Mouse (Mus musculus): ENCODE results near the gene Thap11. TPM values are rescaled to one million over a fixed set of nuclear protein-coding genes. Genes with fewer than 3 reads are reported as not detected.

The Thap11 gene
- polyA plus RNA-seq, 1 experiment from 2014 or later: 51.5 TPM

DNA sequence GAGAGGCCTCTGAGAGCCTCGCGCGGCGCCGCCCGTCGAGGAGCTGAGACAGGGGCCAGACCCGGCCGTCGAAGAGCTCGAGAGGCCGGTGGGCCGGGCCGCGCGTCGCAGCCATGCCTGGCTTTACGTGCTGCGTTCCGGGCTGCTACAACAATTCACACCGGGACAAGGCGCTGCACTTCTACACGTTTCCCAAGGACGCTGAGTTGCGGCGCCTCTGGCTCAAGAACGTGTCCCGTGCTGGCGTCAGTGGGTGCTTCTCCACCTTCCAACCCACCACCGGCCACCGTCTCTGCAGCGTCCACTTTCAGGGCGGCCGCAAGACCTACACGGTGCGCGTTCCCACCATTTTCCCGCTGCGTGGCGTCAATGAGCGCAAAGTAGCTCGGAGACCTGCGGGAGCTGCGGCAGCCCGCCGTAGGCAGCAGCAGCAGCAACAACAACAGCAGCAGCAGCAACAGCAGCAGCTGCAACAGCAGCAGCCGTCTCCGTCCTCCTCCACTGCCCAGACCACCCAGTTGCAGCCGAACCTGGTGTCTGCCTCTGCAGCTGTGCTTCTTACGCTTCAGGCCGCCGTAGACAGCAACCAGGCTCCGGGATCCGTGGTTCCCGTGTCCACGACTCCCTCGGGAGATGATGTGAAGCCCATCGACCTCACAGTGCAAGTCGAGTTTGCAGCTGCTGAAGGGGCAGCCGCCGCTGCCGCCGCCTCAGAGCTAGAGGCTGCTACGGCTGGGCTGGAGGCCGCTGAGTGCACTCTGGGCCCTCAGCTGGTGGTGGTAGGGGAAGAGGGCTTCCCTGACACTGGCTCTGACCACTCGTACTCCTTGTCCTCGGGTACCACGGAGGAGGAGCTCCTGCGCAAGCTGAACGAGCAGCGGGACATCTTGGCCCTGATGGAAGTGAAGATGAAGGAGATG, 576 bp downstream of the Thap11 start:
- H3K36me3 ChIP-seq (ENCODE audit: control insufficient read depth, insufficient read depth, low read length): 0 out of 2 replicates have a peak, but pooled peaks cover 3% of the 10 kb centered on the region

GRCm38 (mm10) chr8:105856168-105856835, 1.4 kb downstream of the Thap11 start:
- H3K36me3 ChIP-seq (ENCODE audit: control insufficient read depth, insufficient read depth, low read length): 0 out of 2 replicates have a peak, but pooled peaks cover 3% of the 10 kb centered on the region
- no peaks in the 10 kb centered on the region for H3K27me3 ChIP-seq (ENCODE audit: control insufficient read depth, insufficient read depth, low read length)
- H3K4me1 ChIP-seq (ENCODE audit: control insufficient read depth, insufficient read depth, low read length): peaks cover 33% of the 10 kb centered on the region

More for the DNA sequence above, 576 bp downstream of the Thap11 start:
- peak overlapping the region; percentile 76 for H3K9ac ChIP-seq (replicated peaks; ENCODE audit: low read length)
- DNase-seq: peak; percentile 61
- H3K4me3 ChIP-seq (replicated peaks; ENCODE audit: low read depth, low read length): peak overlapping the region; percentile 79
- H3K4me2 ChIP-seq (ENCODE audit: low read length): peak overlapping the region; percentile 99
- under 1% methylated on average over 71 of the region's 71 CpGs for whole genome bisulfite sequencing
- peak; percentile 10 for ATAC-seq (ENCODE audit: low FRiP score, low TSS enrichment)
- H3K27me3 ChIP-seq (ENCODE audit: control insufficient read depth, insufficient read depth, low read length): no peaks in the 10 kb centered on the region
- H3K9me3 ChIP-seq (ENCODE audit: control insufficient read depth, low read length): no peaks in the 10 kb centered on the region
- H3K4me1 ChIP-seq (ENCODE audit: control insufficient read depth, insufficient read depth, low read length): peaks cover 35% of the 10 kb centered on the region
- peak overlapping the region; percentile 79 for H3K27ac ChIP-seq (replicated peaks; ENCODE audit: low read depth, low read length)

GRCm38 (mm10) chr8:105858495-105858894, 3.6 kb downstream of the Thap11 start:
- Histone ChIP-seq H3K4me1 (ENCODE audit: control insufficient read depth, insufficient read depth, low read length) (peaks cover 46% of the 10 kb centered on the region), H3K9ac (replicated peaks; ENCODE audit: low read length) (no peak overlapping the region), H3K36me3 (ENCODE audit: control insufficient read depth, insufficient read depth, low read length) (0 out of 2 replicates have a peak, but pooled peaks cover 3% of the 10 kb centered on the region), H3K4me2 (ENCODE audit: low read length) (no peak overlapping the region), H3K27me3 (ENCODE audit: control insufficient read depth, insufficient read depth, low read length) (no peaks in the 10 kb centered on the region), H3K27ac (replicated peaks; ENCODE audit: low read depth, low read length) (no peak overlapping the region), H3K4me3 (replicated peaks; ENCODE audit: low read depth, low read length) (no peak overlapping the region), H3K9me3 (ENCODE audit: control insufficient read depth, low read length) (no peaks in the 10 kb centered on the region)
- WGBS: 83% methylated on average over 5 of the region's 5 CpGs
- ATAC-seq (ENCODE audit: low FRiP score, low TSS enrichment): no peak
- no peak for DNase-seq

More at GRCm38 (mm10) chr8:105856168-105856835, 1.4 kb downstream of the Thap11 start:
- peak overlapping the region; percentile 99 for H3K4me2 ChIP-seq (ENCODE audit: low read length)
- peak overlapping the region; percentile 79 for H3K4me3 ChIP-seq (replicated peaks; ENCODE audit: low read depth, low read length)
- WGBS: 26% methylated on average over 15 of the region's 15 CpGs
- DNase-seq: no peak
- no peaks in the 10 kb centered on the region for H3K9me3 ChIP-seq (ENCODE audit: control insufficient read depth, low read length)
- peak overlapping the region; percentile 79 for H3K27ac ChIP-seq (replicated peaks; ENCODE audit: low read depth, low read length)
- no peak for ATAC-seq (ENCODE audit: low FRiP score, low TSS enrichment)
- H3K9ac ChIP-seq (replicated peaks; ENCODE audit: low read length): peak overlapping the region; percentile 76

DNA sequence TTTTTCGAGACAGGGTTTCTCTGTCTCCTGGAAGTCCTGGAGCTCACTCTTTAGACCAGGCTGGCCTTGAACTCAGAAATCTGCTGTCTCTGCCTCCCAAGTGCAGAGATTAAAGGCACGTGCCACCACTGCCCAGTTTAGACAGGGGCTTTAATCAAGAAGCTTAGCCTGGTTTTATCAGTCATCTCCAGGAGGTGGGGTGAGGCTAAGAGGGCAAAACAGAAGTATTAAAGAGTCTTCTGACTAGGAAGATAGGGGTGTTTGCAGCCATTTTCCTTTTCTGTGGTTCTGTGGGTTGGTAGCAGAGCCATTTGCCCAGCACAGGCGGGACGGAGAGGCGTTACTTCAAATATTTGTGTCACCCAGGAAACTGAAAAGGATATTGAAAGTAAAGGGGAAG, 4.4 kb downstream of the Thap11 start:
- Histone ChIP-seq H3K4me2 (ENCODE audit: low read length) (peak overlapping the region; percentile 74; the same call in 1 of the 2 replicates), H3K4me1 (ENCODE audit: control insufficient read depth, insufficient read depth, low read length) (peaks cover 46% of the 10 kb centered on the region), H3K27ac (replicated peaks; ENCODE audit: low read depth, low read length) (no peak overlapping the region), H3K27me3 (ENCODE audit: control insufficient read depth, insufficient read depth, low read length) (no peaks in the 10 kb centered on the region), H3K36me3 (ENCODE audit: control insufficient read depth, insufficient read depth, low read length) (0 out of 2 replicates have a peak, but pooled peaks cover 3% of the 10 kb centered on the region), H3K9me3 (ENCODE audit: control insufficient read depth, low read length) (no peaks in the 10 kb centered on the region), H3K9ac (replicated peaks; ENCODE audit: low read length) (no peak overlapping the region; the same call in 1 of the 2 replicates), H3K4me3 (replicated peaks; ENCODE audit: low read depth, low read length) (no peak overlapping the region)
- 68% methylated on average over 5 of the region's 5 CpGs for WGBS
- no peak for ATAC-seq (ENCODE audit: low FRiP score, low TSS enrichment)
- no peak for DNase-seq

GRCm38 (mm10) chr8:105860143-105860981, 5.4 kb downstream of the Thap11 start, which contains the start of gene Nutf2:
Gene Nutf2 (plus strand): TSS chr8:105860580.
- Histone ChIP-seq H3K36me3 (ENCODE audit: control insufficient read depth, insufficient read depth, low read length) (0 out of 2 replicates have a peak, but pooled peaks cover 3% of the 10 kb centered on the region), H3K27me3 (ENCODE audit: control insufficient read depth, insufficient read depth, low read length) (no peaks in the 10 kb centered on the region), H3K4me2 (ENCODE audit: low read length) (peak within 1 kb of the TSS; percentile 74), H3K4me3 (replicated peaks; ENCODE audit: low read depth, low read length) (peak within 1 kb of the TSS; percentile 90), H3K9me3 (ENCODE audit: control insufficient read depth, low read length) (no peaks in the 10 kb centered on the region), H3K27ac (replicated peaks; ENCODE audit: low read depth, low read length) (peak within 1 kb of the TSS; percentile 87), H3K9ac (replicated peaks; ENCODE audit: low read length) (peak within 1 kb of the TSS; percentile 95), H3K4me1 (ENCODE audit: control insufficient read depth, insufficient read depth, low read length) (peaks cover 46% of the 10 kb centered on the region)
- under 1% methylated on average over 59 of the region's 59 CpGs for WGBS
- peak; percentile 98 for DNase-seq
- ATAC-seq (ENCODE audit: low FRiP score, low TSS enrichment): peak; percentile 97

GRCm38 (mm10) chr8:105861951-105862350, 7.0 kb downstream of the Thap11 start:
- Histone ChIP-seq H3K9me3 (ENCODE audit: control insufficient read depth, low read length) (no peaks in the 10 kb centered on the region), H3K4me1 (ENCODE audit: control insufficient read depth, insufficient read depth, low read length) (peaks cover 32% of the 10 kb centered on the region), H3K27me3 (ENCODE audit: control insufficient read depth, insufficient read depth, low read length) (no peaks in the 10 kb centered on the region), H3K9ac (replicated peaks; ENCODE audit: low read length) (peak overlapping the region; percentile 95; the same call in 1 of the 2 replicates), H3K36me3 (ENCODE audit: control insufficient read depth, insufficient read depth, low read length) (peaks cover 13% of the 10 kb centered on the region), H3K27ac (replicated peaks; ENCODE audit: low read depth, low read length) (no peak overlapping the region), H3K4me3 (replicated peaks; ENCODE audit: low read depth, low read length) (peak overlapping the region; percentile 90), H3K4me2 (ENCODE audit: low read length) (peak overlapping the region; percentile 74)
- DNase-seq (peak; percentile 36), ATAC-seq (ENCODE audit: low FRiP score, low TSS enrichment) (no peak)
- 10% methylated on average over 1 of the region's 1 CpGs for WGBS

DNA sequence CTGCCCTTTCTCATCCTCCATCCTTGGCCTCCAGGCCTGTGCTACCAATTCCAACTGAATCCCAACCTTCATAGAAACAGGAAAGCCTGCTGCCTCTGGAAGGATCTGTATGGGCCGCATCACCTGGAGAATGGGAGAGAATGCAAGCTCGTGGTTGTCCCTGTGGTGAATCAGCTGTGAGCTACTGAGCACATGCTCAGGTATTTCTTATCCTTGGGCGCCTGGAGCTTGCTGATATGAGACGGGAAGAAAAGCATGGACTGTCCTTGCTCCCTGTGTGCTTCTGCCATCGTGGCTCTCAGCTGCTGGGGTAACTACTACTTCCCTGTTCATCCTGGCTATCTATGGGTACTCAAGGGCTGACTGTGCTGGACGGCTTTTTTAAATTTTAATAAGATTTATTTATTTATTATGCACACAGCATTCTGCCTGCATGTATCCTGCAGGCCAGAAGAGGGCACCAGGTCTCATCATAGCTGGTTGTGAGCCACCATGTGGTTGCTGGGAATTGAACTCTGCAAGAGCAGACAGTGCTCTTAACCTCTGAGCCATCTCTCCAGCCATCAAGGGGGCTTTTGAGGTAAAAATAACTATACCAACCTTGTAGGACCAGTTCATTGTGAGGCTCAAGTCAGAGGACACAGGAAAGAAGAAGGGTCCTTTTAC, 11.6 kb downstream of the Thap11 start:
- DNase-seq (no peak), ATAC-seq (ENCODE audit: low FRiP score, low TSS enrichment) (no peak)
- no peak overlapping the region for H3K4me3 ChIP-seq (replicated peaks; ENCODE audit: low read depth, low read length)
- H3K4me1 ChIP-seq (ENCODE audit: control insufficient read depth, insufficient read depth, low read length): peaks cover 12% of the 10 kb centered on the region
- no peak overlapping the region for H3K9ac ChIP-seq (replicated peaks; ENCODE audit: low read length)
- H3K36me3 ChIP-seq (ENCODE audit: control insufficient read depth, insufficient read depth, low read length): peaks cover 42% of the 10 kb centered on the region
- no peaks in the 10 kb centered on the region for H3K9me3 ChIP-seq (ENCODE audit: control insufficient read depth, low read length)
- no peaks in the 10 kb centered on the region for H3K27me3 ChIP-seq (ENCODE audit: control insufficient read depth, insufficient read depth, low read length)
- WGBS: 84% methylated on average over 6 of the region's 6 CpGs
- no peak overlapping the region for H3K27ac ChIP-seq (replicated peaks; ENCODE audit: low read depth, low read length)
- no peak overlapping the region for H3K4me2 ChIP-seq (ENCODE audit: low read length)

Measured in midbrain, embryonic 14.5 days (tissue).